Mouse (Mus musculus) WW6 (cell line): ENCODE results near the gene Polg.

Experiments
- DNase-seq: peaks from one replicate; pipeline ENCODE4 v3.0.0-alpha.2; 2013; ENCODE audit warnings: low read depth, low spot score

Gene Polg

GRCm38 (mm10) chr7:79466053-79466901, at the start of gene Polg:
Gene Polg (minus strand): TSS chr7:79466362.
- DNase-seq, result peak; percentile 92

DNA sequence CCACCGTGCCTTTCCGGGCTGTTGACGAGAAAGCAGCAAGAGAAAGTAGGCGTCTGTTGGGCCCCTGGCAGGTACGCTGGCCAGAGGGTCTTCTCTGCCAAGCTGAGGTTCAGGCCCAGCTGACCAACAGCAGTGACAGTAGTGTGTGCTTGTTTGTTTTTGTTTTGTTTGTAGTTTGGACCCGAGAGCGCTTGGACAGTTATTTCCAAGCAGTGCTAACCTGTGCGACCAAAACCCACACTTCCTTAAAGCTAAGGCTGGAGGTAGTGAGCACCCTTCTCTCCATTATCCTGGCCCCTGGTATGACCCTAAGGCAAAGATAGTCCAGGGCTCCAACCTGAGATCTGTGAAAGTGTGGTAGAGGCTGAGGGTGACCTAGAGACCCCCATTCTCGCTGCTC, 49.7 kb upstream of the Polg start:
- no peak for DNase-seq

- DNase-seq, result no peak
Observed at GRCm38 (mm10) chr7:79515221-79515743, 49.1 kb upstream of the Polg start.

DNA sequence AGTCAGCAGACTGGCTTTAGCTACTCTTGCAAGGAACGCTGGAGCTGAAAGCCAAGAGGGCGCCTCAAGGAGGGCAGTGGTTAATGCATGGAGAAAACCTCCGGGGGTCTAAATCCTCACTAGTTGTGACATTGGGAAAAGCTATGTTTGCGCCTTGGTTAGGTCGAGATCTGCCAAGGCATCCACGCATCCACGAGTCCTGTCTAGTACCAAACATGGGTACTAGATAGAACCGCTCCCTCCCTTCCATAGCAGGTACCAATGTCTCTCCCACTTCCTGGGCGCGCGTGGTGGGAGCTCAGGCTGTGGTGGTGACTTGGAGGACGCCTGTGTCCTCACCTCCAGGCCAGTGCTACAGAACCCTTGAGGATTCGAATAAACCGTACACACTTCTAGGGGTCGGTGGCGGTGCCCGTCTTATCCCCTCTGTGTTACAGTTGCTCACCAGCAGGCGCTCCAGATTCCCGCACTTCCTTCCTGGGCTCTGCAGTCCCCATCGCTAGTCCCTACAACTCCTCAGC, 48.3 kb upstream of the Polg start:
- DNase-seq, result no peak

DNA sequence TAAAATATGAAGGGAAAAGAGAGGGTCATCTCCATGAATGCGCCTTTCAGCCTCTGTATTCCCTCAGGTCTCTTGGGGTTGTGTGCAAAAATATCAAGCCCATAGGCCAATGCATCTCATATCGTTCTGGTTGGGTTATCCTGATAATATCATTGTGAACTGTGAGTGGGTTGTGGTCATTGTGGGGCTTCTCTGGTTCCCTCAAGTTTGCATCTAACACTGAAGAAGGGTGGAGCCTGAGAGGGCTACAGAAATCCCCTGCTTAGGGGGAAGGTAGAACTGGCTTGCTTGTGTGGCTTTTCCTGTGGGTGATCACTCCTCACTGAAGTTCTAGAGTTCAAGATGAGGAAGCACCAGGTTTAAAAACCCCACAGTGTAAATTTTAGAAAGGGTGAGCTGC, 47.3 kb upstream of the Polg start:
- no peak for DNase-seq

GRCm38 (mm10) chr7:79512496-79512895, 46.3 kb upstream of the Polg start:
- no peak for DNase-seq

DNA sequence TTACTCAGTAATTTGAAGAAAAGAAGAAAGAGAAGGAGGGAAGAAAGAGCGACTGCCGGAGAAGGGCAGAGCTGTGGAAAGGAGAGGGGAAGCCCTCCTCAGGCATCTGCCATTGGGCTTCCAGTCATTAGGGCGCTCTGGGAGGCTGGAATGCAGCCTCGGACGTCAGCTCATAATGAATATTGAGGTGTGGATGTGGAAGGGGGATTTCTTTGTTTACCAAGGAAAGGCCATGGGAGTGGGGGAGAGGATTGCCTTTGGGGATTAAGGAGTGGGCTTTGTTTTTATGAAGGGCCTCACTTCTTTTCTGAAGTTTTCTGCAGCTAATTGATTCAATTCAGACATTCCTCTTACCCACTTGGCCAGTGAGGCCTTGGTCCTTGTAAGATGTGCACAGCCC, 45.5 kb upstream of the Polg start:
- DNase-seq, result no peak

DNA sequence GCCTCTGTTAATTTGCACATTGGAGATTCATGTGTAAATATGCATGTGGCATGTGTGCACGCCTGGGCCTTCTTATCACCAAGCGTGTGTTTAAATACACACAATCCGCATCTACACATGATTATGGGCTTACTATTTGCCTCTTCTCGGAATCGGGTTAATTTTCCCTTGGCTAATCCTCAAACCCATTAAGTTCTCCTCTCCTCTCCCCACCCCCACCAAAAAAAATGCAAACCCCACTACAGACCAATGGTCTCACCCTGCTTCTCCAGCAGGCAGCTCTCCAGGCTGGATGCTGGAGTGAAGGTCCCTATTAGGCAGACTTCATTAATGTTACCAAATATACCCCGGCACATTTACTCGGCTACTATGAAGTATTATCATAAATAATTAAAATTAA, 45.0 kb upstream of the Polg start:
- DNase-seq, result no peak

GRCm38 (mm10) chr7:79510686-79511085, 44.5 kb upstream of the Polg start:
- DNase-seq, result no peak

DNA sequence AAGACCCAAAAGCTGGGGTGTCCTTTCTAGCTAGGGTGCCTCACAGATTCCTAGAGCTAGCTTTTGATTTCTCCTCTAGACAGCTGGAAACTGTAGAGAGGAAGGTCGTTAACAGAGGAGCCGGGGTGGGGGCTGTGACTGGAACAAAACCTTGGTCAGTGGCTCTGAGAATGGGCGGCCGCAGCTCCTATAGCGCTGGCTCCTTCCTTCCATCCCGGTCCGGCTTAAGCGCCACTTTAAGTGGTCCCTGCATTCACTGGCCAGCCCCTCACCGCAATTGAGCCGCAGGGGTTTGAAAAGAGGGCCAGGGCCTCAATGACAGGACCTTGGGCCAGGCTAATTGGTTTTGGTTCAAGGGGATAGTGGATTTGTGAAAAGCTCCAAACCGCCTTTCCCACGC, 43.5 kb upstream of the Polg start:
- no peak for DNase-seq

DNA sequence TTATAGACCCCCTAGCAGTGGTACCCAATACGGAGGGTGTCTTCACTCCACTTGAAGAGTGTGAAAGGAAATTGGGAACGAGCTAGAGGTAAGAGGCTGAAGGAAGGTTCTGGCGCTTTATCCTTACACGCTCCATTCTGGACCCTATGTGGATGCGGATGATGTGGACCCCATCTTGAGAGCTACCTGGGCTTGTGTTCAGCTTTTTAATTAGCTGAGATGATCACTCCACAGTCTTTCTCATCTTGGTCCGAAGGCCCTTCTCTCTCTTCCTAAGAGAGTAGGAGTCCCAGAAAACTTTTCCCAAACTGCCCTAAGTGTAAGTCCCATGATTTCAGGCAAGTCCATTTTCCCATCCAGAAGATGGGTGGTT, 43.1 kb upstream of the Polg start:
- DNase-seq, result no peak

DNA sequence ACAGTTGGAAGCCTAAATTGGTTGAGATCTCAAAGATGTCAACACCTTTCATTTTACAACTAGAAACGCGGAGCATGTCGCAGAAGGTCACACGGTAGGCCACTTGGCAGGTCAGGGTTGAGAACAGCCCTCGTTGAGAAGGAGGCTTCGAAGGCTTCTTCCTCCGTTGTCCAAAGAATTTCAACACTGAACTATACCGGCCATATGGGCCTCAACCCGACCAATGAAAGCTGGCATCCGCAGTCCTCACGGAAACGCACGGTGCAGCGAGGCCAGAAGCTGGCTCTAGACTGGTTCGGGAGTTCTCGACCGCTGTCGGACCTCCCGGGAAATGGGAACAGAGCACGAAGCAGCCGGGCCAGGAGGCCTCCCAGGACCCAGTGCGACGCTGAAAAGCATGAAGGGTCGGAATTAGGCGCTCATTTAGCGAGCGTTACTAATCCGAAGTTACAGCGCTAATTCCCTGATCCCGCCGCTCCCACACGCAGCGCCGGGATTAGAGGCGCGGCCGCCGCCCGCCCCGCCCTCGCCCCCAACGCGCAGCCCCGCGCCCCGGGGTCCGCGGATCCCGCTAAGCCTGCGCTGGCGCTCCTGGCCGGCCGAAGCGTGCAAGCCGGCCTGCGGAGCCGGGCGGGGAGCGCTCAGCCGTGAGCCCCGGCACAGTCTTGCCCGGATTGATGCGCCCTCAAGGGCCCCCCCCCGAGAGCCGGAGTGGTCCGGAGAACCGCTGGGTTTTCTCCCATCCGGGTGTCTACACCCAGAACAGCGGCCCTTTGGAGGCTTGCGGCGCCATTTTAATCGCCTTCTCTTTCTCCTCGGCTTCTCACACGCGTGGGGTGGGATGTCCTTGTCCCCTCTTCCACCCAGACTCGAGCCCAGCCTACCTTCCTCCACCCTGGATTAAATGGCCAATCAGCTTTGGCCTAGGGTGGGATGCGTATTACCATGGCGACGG, 42.4 kb upstream of the Polg start:
- no peak for DNase-seq

GRCm38 (mm10) chr7:79507756-79508155, 41.6 kb upstream of the Polg start:
- no peak for DNase-seq

DNA sequence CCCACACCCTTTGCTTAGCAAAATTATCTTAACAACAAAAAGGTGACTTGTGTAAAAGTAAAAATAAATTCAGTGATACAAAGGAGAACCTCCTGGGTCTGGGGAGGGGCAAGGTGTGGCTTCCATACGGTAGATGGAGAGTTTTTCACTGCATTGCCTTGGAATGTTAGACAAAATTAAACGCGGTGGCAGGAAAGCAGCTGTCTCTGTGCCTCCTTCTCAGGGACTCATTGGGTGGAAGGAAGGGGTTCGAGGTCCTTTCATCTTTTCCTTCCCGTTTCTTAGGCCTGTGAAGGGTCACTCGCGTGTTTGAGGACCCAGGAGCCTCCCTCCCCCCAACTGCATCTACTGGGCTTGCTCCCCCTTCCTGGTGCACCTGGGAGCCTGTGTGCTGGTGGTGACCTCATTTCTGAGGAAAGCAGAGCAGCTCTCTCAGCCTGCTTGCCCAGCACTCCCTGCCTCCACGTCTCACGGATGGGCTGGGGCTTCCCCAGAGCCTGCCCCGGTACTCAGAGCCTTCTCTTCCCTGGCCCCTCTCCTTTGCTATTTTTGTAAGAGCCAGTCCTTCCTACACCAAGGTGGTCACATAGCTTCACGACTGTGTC, 41.0 kb upstream of the Polg start:
- DNase-seq, result no peak

GRCm38 (mm10) chr7:79506531-79507090, 40.4 kb upstream of the Polg start:
- no peak for DNase-seq

GRCm38 (mm10) chr7:79505876-79506530, 39.8 kb upstream of the Polg start:
- DNase-seq, result no peak

- no peak for DNase-seq
Observed at GRCm38 (mm10) chr7:79505376-79505775, 39.2 kb upstream of the Polg start.

DNA sequence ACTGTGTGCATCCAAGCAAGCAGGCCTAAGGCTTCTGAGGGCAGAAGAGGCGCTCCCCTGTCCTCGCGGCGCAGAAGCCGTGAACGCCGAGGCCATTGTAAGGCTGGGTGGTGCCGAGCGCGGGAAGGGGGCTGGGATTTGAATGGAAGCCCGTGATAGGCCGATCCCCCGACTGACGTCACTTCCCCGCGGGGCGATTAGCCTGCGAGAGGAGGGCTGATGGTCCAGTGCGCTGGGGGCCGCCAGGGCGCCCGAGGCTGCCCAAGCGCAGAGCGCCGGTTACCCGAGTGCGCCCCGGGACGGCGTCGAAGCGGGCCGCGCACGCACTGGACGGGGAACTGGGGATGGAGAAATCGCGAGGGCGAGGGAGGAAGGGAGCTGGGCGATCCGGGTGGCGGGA, 38.6 kb upstream of the Polg start:
- no peak for DNase-seq

DNA sequence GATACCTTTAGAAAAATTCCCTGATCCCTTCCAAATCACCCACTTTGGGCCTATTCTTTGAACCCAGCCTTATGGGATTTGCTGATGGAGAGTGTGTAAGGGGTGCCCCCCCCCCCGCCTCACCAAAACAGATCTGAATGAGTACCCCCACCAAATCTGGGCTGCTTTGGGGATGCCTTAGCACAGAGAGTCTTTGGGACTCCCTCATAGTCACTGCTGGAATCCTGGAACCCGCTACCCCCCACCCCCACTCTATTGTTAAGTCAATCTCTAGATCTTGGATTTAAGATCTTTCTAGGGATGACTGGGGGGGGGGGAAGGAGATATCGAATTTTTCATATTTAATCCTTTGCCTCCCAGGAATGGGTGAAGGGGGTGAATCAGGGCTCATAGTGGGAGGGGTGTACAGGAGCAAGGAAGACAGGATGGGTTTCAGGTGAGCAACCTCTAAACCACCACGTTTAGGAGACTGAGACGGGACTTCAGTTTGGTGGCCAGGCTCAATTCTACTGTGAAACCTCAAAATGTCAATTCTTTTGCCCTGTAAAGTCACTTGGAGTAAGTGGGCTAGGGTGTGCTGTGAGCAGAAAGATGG, 37.6 kb upstream of the Polg start:
- DNase-seq, result no peak

DNA sequence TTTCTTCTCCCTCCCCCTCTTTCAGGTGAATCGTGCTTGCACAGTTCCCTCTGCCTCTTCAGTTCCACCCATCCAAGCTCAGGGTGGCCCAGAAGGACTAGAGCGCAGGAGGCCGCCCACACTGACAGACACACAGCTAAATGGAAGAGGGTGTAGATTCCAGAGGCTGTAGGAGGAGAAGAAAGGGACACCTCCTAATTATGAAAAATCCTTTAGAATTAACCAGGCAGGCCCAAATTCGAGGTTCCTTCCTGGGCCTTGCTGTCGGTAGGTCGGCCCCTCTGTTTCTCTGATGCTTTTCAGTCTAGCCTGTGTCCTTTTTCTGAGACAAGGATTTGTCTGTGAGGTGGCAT, 36.9 kb upstream of the Polg start:
- DNase-seq, result no peak
